Mouse (Mus musculus): Measurements from ENCODE around the gene Dclk1. TPM values are rescaled to one million over a fixed set of nuclear protein-coding genes. Genes with fewer than 3 reads are reported as not detected.

Dclk1 gene
- polyA plus RNA-seq, 2 experiments, result 0.04 to 0.08 TPM

GRCm38 (mm10) chr3:55423640-55424397 lies 181.7 kb downstream of the Dclk1 start:
- Histone ChIP-seq H3K4me1 (replicated peaks; ENCODE audit: control insufficient read depth in 2 of 2, insufficient read depth in 2 of 2, low read length in 1 of 2) (no peaks in the 10 kb centered on the region), H3K4me2 (ENCODE audit: low read depth) (no peak overlapping the region), H3K9ac (replicated peaks) (no peak overlapping the region), H3K36me3 (replicated peaks; ENCODE audit: control insufficient read depth, insufficient read depth, low read depth) (no peaks in the 10 kb centered on the region), H3K27me3 (ENCODE audit: control insufficient read depth, insufficient read depth, low read length) (no peaks in the 10 kb centered on the region), H3K9me3 (ENCODE audit: control insufficient read depth, low read length) (no peaks in the 10 kb centered on the region), H3K4me3 (ENCODE audit: insufficient read depth in 1 of 2, low read depth in 2 of 2, low read length in 2 of 2) (no peak overlapping the region), H3K27ac (no peak overlapping the region)
- TF ChIP-seq EP300 (IDR thresholded peaks at IDR 0.05; ENCODE audit: low read depth) (no peak), CTCF (IDR thresholded peaks at IDR 0.05; ENCODE audit: low read depth) (no peak)
- no peak for ATAC-seq (ENCODE audit: insufficient read depth)
- no peak for DNase-seq (ENCODE audit: low read depth in 3 of 3, low spot score in 3 of 3)
- 34% methylated on average over 11 of the region's 11 CpGs for WGBS (ENCODE audit: insufficient replicate concordance)

GRCm38 (mm10) chr3:55430022-55430549 lies 187.9 kb downstream of the Dclk1 start:
- Histone ChIP-seq H3K4me2 (ENCODE audit: low read depth) (no peak overlapping the region), H3K27ac (no peak overlapping the region), H3K9me3 (ENCODE audit: control insufficient read depth, low read length) (no peaks in the 10 kb centered on the region), H3K9ac (replicated peaks) (no peak overlapping the region), H3K36me3 (replicated peaks; ENCODE audit: control insufficient read depth, insufficient read depth, low read depth) (no peaks in the 10 kb centered on the region), H3K4me1 (replicated peaks; ENCODE audit: control insufficient read depth in 2 of 2, insufficient read depth in 2 of 2, low read length in 1 of 2) (no peaks in the 10 kb centered on the region), H3K4me3 (ENCODE audit: insufficient read depth in 1 of 2, low read depth in 2 of 2, low read length in 2 of 2) (no peak overlapping the region), H3K27me3 (ENCODE audit: control insufficient read depth, insufficient read depth, low read length) (no peaks in the 10 kb centered on the region)
- no peak for DNase-seq (ENCODE audit: low read depth in 3 of 3, low spot score in 3 of 3)
- TF ChIP-seq CTCF (IDR thresholded peaks at IDR 0.05; ENCODE audit: low read depth) (no peak), EP300 (IDR thresholded peaks at IDR 0.05; ENCODE audit: low read depth) (no peak)
- no peak for ATAC-seq (ENCODE audit: insufficient read depth)
- 65% methylated on average over 2 of the region's 2 CpGs for WGBS (ENCODE audit: insufficient replicate concordance)

GRCm38 (mm10) chr3:55431223-55431622 lies 189.1 kb downstream of the Dclk1 start:
- TF ChIP-seq EP300 (IDR thresholded peaks at IDR 0.05; ENCODE audit: low read depth), result no peak
- no peak for TF ChIP-seq CTCF (IDR thresholded peaks at IDR 0.05; ENCODE audit: low read depth)
- Histone ChIP-seq H3K4me3 (ENCODE audit: insufficient read depth in 1 of 2, low read depth in 2 of 2, low read length in 2 of 2) (no peak overlapping the region), H3K9me3 (ENCODE audit: control insufficient read depth, low read length) (no peaks in the 10 kb centered on the region), H3K9ac (replicated peaks) (no peak overlapping the region), H3K36me3 (replicated peaks; ENCODE audit: control insufficient read depth, insufficient read depth, low read depth) (no peaks in the 10 kb centered on the region), H3K27me3 (ENCODE audit: control insufficient read depth, insufficient read depth, low read length) (no peaks in the 10 kb centered on the region), H3K4me1 (replicated peaks; ENCODE audit: control insufficient read depth in 2 of 2, insufficient read depth in 2 of 2, low read length in 1 of 2) (no peaks in the 10 kb centered on the region), H3K4me2 (ENCODE audit: low read depth) (no peak overlapping the region), H3K27ac (no peak overlapping the region)
- WGBS (ENCODE audit: insufficient replicate concordance), result 69% methylated on average over 3 of the region's 3 CpGs
- DNase-seq (ENCODE audit: low read depth in 3 of 3, low spot score in 3 of 3) (no peak), ATAC-seq (ENCODE audit: insufficient read depth) (no peak)

- Histone ChIP-seq H3K36me3 (replicated peaks; ENCODE audit: control insufficient read depth, insufficient read depth, low read depth) (no peaks in the 10 kb centered on the region), H3K27ac (no peak overlapping the region), H3K27me3 (ENCODE audit: control insufficient read depth, insufficient read depth, low read length) (no peaks in the 10 kb centered on the region), H3K4me2 (ENCODE audit: low read depth) (no peak overlapping the region), H3K4me3 (ENCODE audit: insufficient read depth in 1 of 2, low read depth in 2 of 2, low read length in 2 of 2) (no peak overlapping the region), H3K9ac (replicated peaks) (no peak overlapping the region), H3K4me1 (replicated peaks; ENCODE audit: control insufficient read depth in 2 of 2, insufficient read depth in 2 of 2, low read length in 1 of 2) (no peaks in the 10 kb centered on the region), H3K9me3 (ENCODE audit: control insufficient read depth, low read length) (no peaks in the 10 kb centered on the region)
- DNase-seq (ENCODE audit: low read depth in 3 of 3, low spot score in 3 of 3) (no peak), ATAC-seq (ENCODE audit: insufficient read depth) (no peak)
- TF ChIP-seq CTCF (IDR thresholded peaks at IDR 0.05; ENCODE audit: low read depth) (no peak), EP300 (IDR thresholded peaks at IDR 0.05; ENCODE audit: low read depth) (no peak)
- 61% methylated on average over 1 of the region's 1 CpGs for WGBS (ENCODE audit: insufficient replicate concordance)
These were observed 192.1 kb downstream of the Dclk1 start for GRCm38 (mm10) chr3:55434276-55434675.

- no peaks in the 10 kb centered on the region for H3K9me3 ChIP-seq (ENCODE audit: control insufficient read depth, low read length)
- no peaks in the 10 kb centered on the region for H3K4me1 ChIP-seq (replicated peaks; ENCODE audit: control insufficient read depth in 2 of 2, insufficient read depth in 2 of 2, low read length in 1 of 2)
- H3K27me3 ChIP-seq (ENCODE audit: control insufficient read depth, insufficient read depth, low read length), result no peaks in the 10 kb centered on the region
- TF ChIP-seq EP300 (IDR thresholded peaks at IDR 0.05; ENCODE audit: low read depth), result no peak
- no peak for TF ChIP-seq CTCF (IDR thresholded peaks at IDR 0.05; ENCODE audit: low read depth)
- ATAC-seq (ENCODE audit: insufficient read depth), result no peak
- no peak overlapping the region for H3K27ac ChIP-seq
- H3K36me3 ChIP-seq (replicated peaks; ENCODE audit: control insufficient read depth, insufficient read depth, low read depth), result no peaks in the 10 kb centered on the region
- 33% methylated on average over 7 of the region's 7 CpGs for WGBS (ENCODE audit: insufficient replicate concordance)
- no peak overlapping the region for H3K9ac ChIP-seq (replicated peaks)
- no peak overlapping the region for H3K4me3 ChIP-seq (ENCODE audit: insufficient read depth in 1 of 2, low read depth in 2 of 2, low read length in 2 of 2)
- no peak overlapping the region for H3K4me2 ChIP-seq (ENCODE audit: low read depth)
- no peak for DNase-seq (ENCODE audit: low read depth in 3 of 3, low spot score in 3 of 3)
These were observed 196.8 kb downstream of the Dclk1 start for GRCm38 (mm10) chr3:55438824-55439446.

Data from liver, embryonic 14.5 days (tissue).